Mouse (Mus musculus): Measurements from ENCODE around the gene Asb10.
A peak's percentile ranks its signal among the peaks of the same experiment; 100 is the strongest.
"Not testable (repeated sequence)": the region's sequence is repeated elsewhere in the genome, so short reads cannot be mapped to it uniquely, and the experiment has no call there.

Gene Asb10

GRCm38 (mm10) chr5:24540387-24541143, at the start of gene Asb10:
TSS of gene Asb10 (minus strand) at chr5:24540978.
- no peak for ATAC-seq (ENCODE audit: insufficient number of reproducible peaks, low FRiP score, low TSS enrichment)

GRCm38 (mm10) chr5:24589511-24590500, 49.0 kb upstream of the Asb10 start:
- ATAC-seq (ENCODE audit: insufficient number of reproducible peaks, low FRiP score, low TSS enrichment), result no peak

- ATAC-seq (ENCODE audit: insufficient number of reproducible peaks, low FRiP score, low TSS enrichment), result no peak
Measured at GRCm38 (mm10) chr5:24587200-24587577, 46.4 kb upstream of the Asb10 start.

GRCm38 (mm10) chr5:24586547-24587199, 45.9 kb upstream of the Asb10 start, which contains the start of gene Chpf2:
TSS of gene Chpf2 (plus strand) at chr5:24586741.
- ATAC-seq (ENCODE audit: insufficient number of reproducible peaks, low FRiP score, low TSS enrichment), result peak; percentile 93

- ATAC-seq (ENCODE audit: insufficient number of reproducible peaks, low FRiP score, low TSS enrichment), result peak; percentile 27; the same call in 1 of the 2 replicates
Measured at GRCm38 (mm10) chr5:24586106-24586505, 45.3 kb upstream of the Asb10 start.

- no peak for ATAC-seq (ENCODE audit: insufficient number of reproducible peaks, low FRiP score, low TSS enrichment)
Measured at GRCm38 (mm10) chr5:24578109-24578963, 37.6 kb upstream of the Asb10 start.

- ATAC-seq (ENCODE audit: insufficient number of reproducible peaks, low FRiP score, low TSS enrichment), result peak; percentile 94
Measured at GRCm38 (mm10) chr5:24577183-24577929, 36.6 kb upstream of the Asb10 start, which contains the start of gene Abcf2. TSS of gene Abcf2 (minus strand) at chr5:24577467.

- ATAC-seq (ENCODE audit: insufficient number of reproducible peaks, low FRiP score, low TSS enrichment), result peak; percentile 7
Measured at GRCm38 (mm10) chr5:24576801-24577182, 36.0 kb upstream of the Asb10 start.

GRCm38 (mm10) chr5:24575948-24576347, 35.2 kb upstream of the Asb10 start:
- no peak for ATAC-seq (ENCODE audit: insufficient number of reproducible peaks, low FRiP score, low TSS enrichment)

- no peak for ATAC-seq (ENCODE audit: insufficient number of reproducible peaks, low FRiP score, low TSS enrichment)
Measured at GRCm38 (mm10) chr5:24556709-24557108, 15.9 kb upstream of the Asb10 start, which contains the start of gene 4931409K22Rik. TSS of gene 4931409K22Rik (minus strand) at chr5:24556809.

GRCm38 (mm10) chr5:24555335-24555734, 14.6 kb upstream of the Asb10 start:
- ATAC-seq (ENCODE audit: insufficient number of reproducible peaks, low FRiP score, low TSS enrichment), result not testable (repeated sequence)

- ATAC-seq (ENCODE audit: insufficient number of reproducible peaks, low FRiP score, low TSS enrichment), result no peak
Measured at GRCm38 (mm10) chr5:24553621-24554244, 13.0 kb upstream of the Asb10 start.

- no peak for ATAC-seq (ENCODE audit: insufficient number of reproducible peaks, low FRiP score, low TSS enrichment)
Measured at GRCm38 (mm10) chr5:24551317-24551688, 10.5 kb upstream of the Asb10 start.

GRCm38 (mm10) chr5:24550598-24551316, 10.0 kb upstream of the Asb10 start:
- ATAC-seq (ENCODE audit: insufficient number of reproducible peaks, low FRiP score, low TSS enrichment), result no peak

- ATAC-seq (ENCODE audit: insufficient number of reproducible peaks, low FRiP score, low TSS enrichment), result no peak
Measured at GRCm38 (mm10) chr5:24542643-24543042, 1.9 kb upstream of the Asb10 start.

- no peak for ATAC-seq (ENCODE audit: insufficient number of reproducible peaks, low FRiP score, low TSS enrichment)
Measured at GRCm38 (mm10) chr5:24541144-24541569, 379 bp upstream of the Asb10 start.

- ATAC-seq (ENCODE audit: insufficient number of reproducible peaks, low FRiP score, low TSS enrichment), result no peak
Measured at GRCm38 (mm10) chr5:24539571-24540296, 1.0 kb downstream of the Asb10 start.
